Mouse (Mus musculus): ENCODE data around the gene Nmnat3.

The Nmnat3 gene

GRCm38 (mm10) chr9:98354919-98355318 lies 67.7 kb downstream of the Nmnat3 start:
- no peak for DNase-seq (ENCODE audit: low read depth, low spot score)

GRCm38 (mm10) chr9:98361047-98361446 lies 73.8 kb downstream of the Nmnat3 start:
- DNase-seq (ENCODE audit: low read depth, low spot score) = no peak

- DNase-seq (ENCODE audit: low read depth, low spot score) = no peak
These were observed 78.8 kb downstream of the Nmnat3 start for GRCm38 (mm10) chr9:98366075-98366474.

GRCm38 (mm10) chr9:98367333-98367962 lies 80.2 kb downstream of the Nmnat3 start:
- no peak for DNase-seq (ENCODE audit: low read depth, low spot score)

GRCm38 (mm10) chr9:98369707-98370106 lies 82.5 kb downstream of the Nmnat3 start:
- no peak for DNase-seq (ENCODE audit: low read depth, low spot score)

- DNase-seq (ENCODE audit: low read depth, low spot score) = peak; percentile 67
These were observed 86.1 kb downstream of the Nmnat3 start for GRCm38 (mm10) chr9:98373358-98373757.

- no peak for DNase-seq (ENCODE audit: low read depth, low spot score)
These were observed 87.7 kb downstream of the Nmnat3 start for GRCm38 (mm10) chr9:98374897-98375296.

GRCm38 (mm10) chr9:98375329-98376170 lies 88.3 kb downstream of the Nmnat3 start:
- no peak for DNase-seq (ENCODE audit: low read depth, low spot score)

- DNase-seq (ENCODE audit: low read depth, low spot score) = no peak
These were observed 92.5 kb downstream of the Nmnat3 start for GRCm38 (mm10) chr9:98379736-98380135.

- DNase-seq (ENCODE audit: low read depth, low spot score) = no peak
These were observed 93.4 kb downstream of the Nmnat3 start for GRCm38 (mm10) chr9:98380593-98380992.

- no peak for DNase-seq (ENCODE audit: low read depth, low spot score)
These were observed 100.8 kb downstream of the Nmnat3 start for GRCm38 (mm10) chr9:98387741-98388632.

GRCm38 (mm10) chr9:98388633-98388965 lies 101.4 kb downstream of the Nmnat3 start:
- DNase-seq (ENCODE audit: low read depth, low spot score) = no peak

GRCm38 (mm10) chr9:98393496-98393895 lies 106.3 kb downstream of the Nmnat3 start:
- DNase-seq (ENCODE audit: low read depth, low spot score) = no peak

- DNase-seq (ENCODE audit: low read depth, low spot score) = no peak
These were observed 110.0 kb downstream of the Nmnat3 start for GRCm38 (mm10) chr9:98397211-98397610.

GRCm38 (mm10) chr9:98397866-98398265 lies 110.6 kb downstream of the Nmnat3 start:
- DNase-seq (ENCODE audit: low read depth, low spot score) = no peak

- no peak for DNase-seq (ENCODE audit: low read depth, low spot score)
These were observed 113.1 kb downstream of the Nmnat3 start for GRCm38 (mm10) chr9:98400185-98400894.

- DNase-seq (ENCODE audit: low read depth, low spot score) = no peak
These were observed 114.4 kb downstream of the Nmnat3 start for GRCm38 (mm10) chr9:98401611-98402010.

GRCm38 (mm10) chr9:98407771-98408170 lies 120.5 kb downstream of the Nmnat3 start:
- DNase-seq (ENCODE audit: low read depth, low spot score) = no peak

- peak; percentile 82 for DNase-seq (ENCODE audit: low read depth, low spot score)
These were observed 121.9 kb downstream of the Nmnat3 start for GRCm38 (mm10) chr9:98409137-98409536.

- DNase-seq (ENCODE audit: low read depth, low spot score) = no peak
These were observed 128.2 kb downstream of the Nmnat3 start for GRCm38 (mm10) chr9:98415427-98415826.

GRCm38 (mm10) chr9:98417919-98418318 lies 130.7 kb downstream of the Nmnat3 start:
- peak; percentile 30 for DNase-seq (ENCODE audit: low read depth, low spot score)
